ENCODE assay signal across 8 mouse cellular contexts in genomic region chr12:71136974-71137491, GRCm38 (mm10). TPM values are rescaled to one million over a fixed set of nuclear protein-coding genes. Genes with fewer than 3 reads are reported as not detected.
DNase-seq lines count a peak whose midpoint lies in the region; ATAC-seq and TF ChIP-seq lines count a peak whose summit lies in the region.

No protein-coding gene starts in this region.

- peak overlapping the region; percentile 97 for H3K9ac ChIP-seq in heart, embryonic 14.5 days (ENCODE audit: low read length)
- peak overlapping the region; percentile 90 for H3K9ac ChIP-seq in liver, embryonic 14.5 days (replicated peaks)
- H3K9ac ChIP-seq in neural tube, embryonic 11.5 days (ENCODE audit: low read length): peak overlapping the region; percentile 89

- peaks cover 41% of the 10 kb centered on the region for H3K36me3 ChIP-seq in heart, embryonic 14.5 days (ENCODE audit: control insufficient read depth, insufficient read depth, low read length)
- peaks cover 11% of the 10 kb centered on the region for H3K36me3 ChIP-seq in liver, embryonic 14.5 days (replicated peaks; ENCODE audit: control insufficient read depth, insufficient read depth, low read depth)
- peaks cover 6% of the 10 kb centered on the region for H3K36me3 ChIP-seq in neural tube, embryonic 11.5 days (ENCODE audit: control insufficient read depth, insufficient read depth, low read length)

- peak overlapping the region; percentile 100 for H3K4me3 ChIP-seq in heart, embryonic 14.5 days (ENCODE audit: control insufficient read depth in 1 of 2, insufficient read depth in 1 of 2, low read depth in 1 of 2, low read length in 2 of 2)
- peak overlapping the region; percentile 97 to 99 for H3K4me3 ChIP-seq in liver, embryonic 14.5 days (ENCODE audit: insufficient read depth in 1 of 2, low read depth in 2 of 2, low read length in 2 of 2)
- H3K4me3 ChIP-seq in neural tube, embryonic 11.5 days (ENCODE audit: low read depth, low read length): peak overlapping the region; percentile 89

- H3K4me2 ChIP-seq in heart, embryonic 14.5 days (ENCODE audit: low read length): peak overlapping the region; percentile 94
- H3K4me2 ChIP-seq in liver, embryonic 14.5 days (ENCODE audit: low read depth): peak overlapping the region; percentile 82
- H3K4me2 ChIP-seq in neural tube, embryonic 11.5 days (ENCODE audit: low read depth): peak overlapping the region; percentile 79

- TF ChIP-seq CTCF in liver, embryonic 14.5 days (IDR thresholded peaks at IDR 0.05; ENCODE audit: low read depth): no peak

- under 1% methylated on average over 30 of the region's 30 CpGs for WGBS in heart, embryonic 14.5 days
- WGBS in liver, embryonic 14.5 days (ENCODE audit: insufficient replicate concordance): under 1% methylated on average over 30 of the region's 30 CpGs
- WGBS in neural tube, embryonic 11.5 days: under 1% methylated on average over 30 of the region's 30 CpGs

- H3K4me1 ChIP-seq in heart, embryonic 14.5 days (ENCODE audit: control insufficient read depth in 2 of 2, insufficient read depth in 2 of 2, low read length in 2 of 2): peaks cover 0 to 8% of the 10 kb centered on the region in 2 experiments; a peak in 2 of 4 replicates
- peaks cover 5 to 9% of the 10 kb centered on the region in 2 experiments; a peak in 2 of 4 replicates for H3K4me1 ChIP-seq in liver, embryonic 14.5 days (replicated peaks; ENCODE audit: control insufficient read depth in 2 of 2, insufficient read depth in 2 of 2, low read length in 1 of 2)
- H3K4me1 ChIP-seq in neural tube, embryonic 11.5 days (ENCODE audit: control insufficient read depth, insufficient read depth, low read length): peaks cover 7% of the 10 kb centered on the region

- peak overlapping the region; percentile 62 to 88 for H3K27ac ChIP-seq in heart, embryonic 14.5 days (replicated peaks in 1 of 2; ENCODE audit: control insufficient read depth in 1 of 2, insufficient read depth in 1 of 2, low read depth in 2 of 2, low read length in 2 of 2)
- H3K27ac ChIP-seq in liver, embryonic 14.5 days: peak overlapping the region; percentile 80
- H3K27ac ChIP-seq in neural tube, embryonic 11.5 days (ENCODE audit: low read depth, low read length): peak overlapping the region; percentile 56; the same call in 1 of the 2 replicates

- no peak; the same call in 1 of the 2 replicates for TF ChIP-seq EP300 in liver, embryonic 14.5 days (IDR thresholded peaks at IDR 0.05; ENCODE audit: low read depth)

- H3K9me3 ChIP-seq in heart, embryonic 14.5 days (ENCODE audit: control insufficient read depth, low read length): no peaks in the 10 kb centered on the region
- H3K9me3 ChIP-seq in liver, embryonic 14.5 days (ENCODE audit: control insufficient read depth, low read length): no peaks in the 10 kb centered on the region
- H3K9me3 ChIP-seq in neural tube, embryonic 11.5 days (ENCODE audit: control insufficient read depth, low read length): no peaks in the 10 kb centered on the region

- DNase-seq in c-Kit-negative CD71-positive TER-119-positive erythroid progenitor cells, embryonic 14.5 days (ENCODE audit: low read depth, low spot score): peak; percentile 93
- peak; percentile 68 for DNase-seq in fibroblast of lung, adult 2 months (ENCODE audit: low read depth)
- peak; percentile 89 for DNase-seq in kidney, postnatal 14 days
- peak; percentile 87 to 89 (median 89) for DNase-seq in liver, embryonic 14.5 days (ENCODE audit: low read depth in 3 of 3, low spot score in 3 of 3)
- DNase-seq in neural tube, embryonic 11.5 days (ENCODE audit: low spot score): peak; percentile 92
- peak; percentile 93 for DNase-seq in telencephalon, adult 2 months (ENCODE audit: low read depth, low spot score)

- H3K27me3 ChIP-seq in heart, embryonic 14.5 days (ENCODE audit: control insufficient read depth, insufficient read depth, low read length): no peaks in the 10 kb centered on the region
- H3K27me3 ChIP-seq in liver, embryonic 14.5 days (ENCODE audit: control insufficient read depth, insufficient read depth, low read length): no peaks in the 10 kb centered on the region
- no peaks in the 10 kb centered on the region for H3K27me3 ChIP-seq in neural tube, embryonic 11.5 days (ENCODE audit: control insufficient read depth, insufficient read depth, low read length)

- peak; percentile 70 for ATAC-seq in CD4-positive, CD25-positive, alpha-beta regulatory T cell, adult 4 months
- ATAC-seq in heart, embryonic 14.5 days (ENCODE audit: insufficient number of reproducible peaks, insufficient read depth, low FRiP score, low read depth): peak; percentile 60; the same call in 1 of the 2 replicates
- peak; percentile 87 for ATAC-seq in liver, embryonic 14.5 days (ENCODE audit: insufficient read depth)
- peak; percentile 82 for ATAC-seq in neural tube, embryonic 11.5 days (ENCODE audit: insufficient read depth, low FRiP score, low TSS enrichment)

RNA-seq across cellular contexts. Expression of gene 2700049A03Rik, which starts 0.4 kb away (rescaled TPM):
- 10 to 100 TPM in 1 of 2 experiments, 1 to 10 TPM in 1; 7.8 to 13.4 TPM for polyA plus RNA-seq in CD4-positive, CD25-positive, alpha-beta regulatory T cell, adult 4 months (2017; shearing (Covaris generic))
- polyA plus RNA-seq in heart, embryonic 14.5 days (2014; fragmentation: Nextera tagmentation; extraction: Ambion mirVana): 11.7 and 13.0 TPM in 2 replicates
- polyA plus RNA-seq in liver, embryonic 14.5 days (2012; rRNA removed): 2.0 and 2.7 TPM in 2 replicates
- polyA plus RNA-seq in liver, embryonic 14.5 days (2014; fragmentation: Nextera tagmentation; extraction: Ambion mirVana): 4.1 and 4.2 TPM in 2 replicates
- polyA plus RNA-seq in neural tube, embryonic 11.5 days (2014; fragmentation: Nextera tagmentation; extraction: Ambion mirVana): 20.1 and 21.8 TPM in 2 replicates

RNA-seq across cellular contexts. Expression of gene Timm9, which starts 0.5 kb away (rescaled TPM):
- polyA plus RNA-seq in CD4-positive, CD25-positive, alpha-beta regulatory T cell, adult 4 months (2017; shearing (Covaris generic)): 10 to 100 TPM; 37.7 to 41.5 TPM
- 102 and 114 TPM in 2 replicates for polyA plus RNA-seq in heart, embryonic 14.5 days (2014; fragmentation: Nextera tagmentation; extraction: Ambion mirVana)
- polyA plus RNA-seq in liver, embryonic 14.5 days (2012; rRNA removed): 13.0 and 23.7 TPM in 2 replicates
- polyA plus RNA-seq in liver, embryonic 14.5 days (2014; fragmentation: Nextera tagmentation; extraction: Ambion mirVana): 40.2 and 43.4 TPM in 2 replicates
- polyA plus RNA-seq in neural tube, embryonic 11.5 days (2014; fragmentation: Nextera tagmentation; extraction: Ambion mirVana): 68.5 and 77.3 TPM in 2 replicates

RNA-seq across cellular contexts. Expression of gene Tomm20l, which starts 25.8 kb away (rescaled TPM):
- polyA plus RNA-seq in CD4-positive, CD25-positive, alpha-beta regulatory T cell, adult 4 months (2017; shearing (Covaris generic)): not detected
- 0.38 TPM in 1 of 2 replicates, not detected in the other for polyA plus RNA-seq in heart, embryonic 14.5 days (2014; fragmentation: Nextera tagmentation; extraction: Ambion mirVana)
- not detected in 2 replicates for polyA plus RNA-seq in liver, embryonic 14.5 days (2012; rRNA removed)
- polyA plus RNA-seq in liver, embryonic 14.5 days (2014; fragmentation: Nextera tagmentation; extraction: Ambion mirVana): not detected in 2 replicates
- polyA plus RNA-seq in neural tube, embryonic 11.5 days (2014; fragmentation: Nextera tagmentation; extraction: Ambion mirVana): not detected in 2 replicates

Comparison
In these comparisons a context has a peak if more than half of its experiments do, and no peak if none do; other contexts are left out.
1. Peak in every context shown above with its lines: DNase-seq, ATAC-seq, H3K4me3 ChIP-seq and H3K27ac ChIP-seq.